Mouse (Mus musculus) thymus, adult 2 months (tissue): Measurements from ENCODE around the gene Zfp93.

Source experiments
- CTCF ChIP-seq: fragments of 200-500 bp; IDR thresholded peaks from 2 replicates; pipeline ENCODE4 v1.5.1; 2012; ENCODE audit warnings: mild to moderate bottlenecking, control low read depth, low read length, moderate library complexity, borderline replicate concordance; ENCODE audit not compliant: control insufficient read depth, poor library complexity, insufficient read depth; ENCODE audit errors: extremely low read depth
- POLR2A ChIP-seq: fragments of 200-500 bp; IDR thresholded peaks from 2 replicates; pipeline ENCODE4 v1.6.1; 2012; ENCODE audit warnings: mild to moderate bottlenecking, low read length, control low read depth, moderate library complexity; ENCODE audit not compliant: control insufficient read depth, poor library complexity, insufficient read depth; ENCODE audit errors: extremely low read depth

DNA sequence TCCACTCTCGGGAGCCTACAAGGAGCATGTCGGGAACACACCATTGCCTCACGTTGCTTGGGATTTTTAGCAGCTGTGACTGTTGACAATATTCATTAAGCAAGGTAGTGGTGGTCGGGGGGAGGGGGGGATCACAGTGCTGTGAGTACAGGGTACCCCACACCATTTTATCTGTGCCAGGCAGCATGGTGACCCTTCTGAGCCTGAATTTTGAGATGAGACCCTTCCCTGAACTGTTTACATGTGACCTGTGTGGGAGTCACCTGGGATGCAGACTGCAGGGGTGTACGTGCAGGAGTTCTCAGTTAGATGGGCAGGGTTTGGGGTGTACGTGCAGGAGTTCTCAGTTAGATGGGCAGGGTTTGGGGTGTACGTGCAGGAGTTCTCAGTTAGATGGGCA is 26.2 kb downstream of the Zfp93 start:
- no peak for TF ChIP-seq CTCF
- TF ChIP-seq POLR2A, result no peak
